Mouse (Mus musculus): ENCODE data around the gene Atp23.

DNA sequence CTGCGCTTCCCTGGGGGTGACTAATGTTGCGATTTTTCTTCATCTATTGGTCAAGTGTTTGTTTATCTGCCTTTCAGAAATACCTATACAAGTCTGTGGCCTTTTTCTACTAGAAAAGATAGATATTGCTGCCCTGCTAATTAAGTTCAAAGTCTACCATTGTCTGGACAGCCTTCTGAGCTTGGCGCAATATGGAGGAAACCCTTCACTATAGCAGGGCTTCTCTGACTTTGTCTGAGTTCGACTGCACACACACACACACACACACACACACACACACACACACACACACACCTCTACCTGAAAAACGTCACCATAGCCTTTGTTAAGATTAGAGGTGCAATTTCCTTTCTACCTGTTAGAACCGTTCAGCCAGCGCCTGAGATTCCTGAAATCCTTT, 72.5 kb downstream of the Atp23 start:
- TF ChIP-seq CTCF (conservative IDR thresholded peaks at IDR 0.05; ENCODE audit: low read length) (no peak), POU5F1 (IDR thresholded peaks at IDR 0.05; ENCODE audit: borderline replicate concordance, low read length) (no peak), NANOG (IDR thresholded peaks at IDR 0.05; ENCODE audit: borderline replicate concordance, low read length) (no peak)
